Mouse (Mus musculus) layer of hippocampus, adult 8-10 months (tissue): Measurements from ENCODE around the gene Card14. TPM values are rescaled to one million over a fixed set of nuclear protein-coding genes. Genes with fewer than 3 reads are reported as not detected.
"Not testable (repeated sequence)": the region's sequence is repeated elsewhere in the genome, so short reads cannot be mapped to it uniquely, and the experiment has no call there.

Source experiments
- DNase-seq, 2 experiments: peaks; one replicate each; pipeline ENCODE4 v3.0.0; 2022; ENCODE audit warnings: low spot score in 2 of 2
- total RNA-seq, 4 experiments: library from RNA; stranded (reverse); gene quantifications; 2 replicates each; pipeline ENCODE4 v1.2.4; 2022

Gene Card14
- total RNA-seq, result under 1 TPM; 0.36 to 0.71 (median 0.52) TPM

- no peak for DNase-seq
Measured at GRCm38 (mm10) chr11:119307658-119307867, at the start of gene Card14. Card14 (plus strand) TSS chr11:119307768.

DNA sequence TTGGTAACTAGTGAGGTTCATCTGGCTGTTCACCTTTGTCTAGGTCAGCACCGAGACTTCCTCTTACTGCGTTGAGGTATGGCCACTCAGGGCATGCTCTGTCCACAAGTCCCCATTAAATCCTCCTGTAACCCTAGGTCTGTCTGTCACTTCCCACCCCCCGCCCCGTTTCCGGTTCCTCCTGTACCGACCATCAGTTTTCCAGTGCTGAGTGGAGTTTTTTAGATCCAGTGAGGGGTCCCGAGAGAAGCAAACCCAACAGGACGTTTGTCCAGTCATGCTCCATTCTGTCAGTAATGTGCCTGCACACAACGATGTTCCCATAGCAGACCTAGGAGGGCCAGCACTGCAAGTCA, 49.4 kb upstream of the Card14 start:
- no peak for DNase-seq

- peak in 1 of 2 experiments; percentile 76 for DNase-seq
Measured at GRCm38 (mm10) chr11:119258572-119259322, 48.8 kb upstream of the Card14 start.

DNA sequence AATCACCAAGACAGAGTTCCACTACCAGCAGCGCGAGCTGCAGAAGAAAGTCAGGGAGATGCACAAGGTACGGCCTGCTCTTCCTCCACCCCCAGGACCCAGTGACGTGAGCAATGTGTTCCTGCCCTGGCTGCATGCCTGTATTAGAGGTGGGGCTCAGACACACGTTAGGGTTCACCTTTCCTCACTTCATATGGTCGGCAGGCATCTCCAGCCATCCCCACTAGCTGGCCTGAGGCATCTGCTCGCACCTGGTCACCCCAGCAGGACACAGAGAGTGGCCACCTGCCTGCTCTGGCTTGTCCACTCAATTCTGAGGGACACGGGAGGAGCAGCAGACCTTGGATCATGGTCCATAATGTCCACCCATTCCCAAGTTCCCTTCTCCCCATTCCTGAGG, 47.6 kb upstream of the Card14 start:
- no peak for DNase-seq

DNA sequence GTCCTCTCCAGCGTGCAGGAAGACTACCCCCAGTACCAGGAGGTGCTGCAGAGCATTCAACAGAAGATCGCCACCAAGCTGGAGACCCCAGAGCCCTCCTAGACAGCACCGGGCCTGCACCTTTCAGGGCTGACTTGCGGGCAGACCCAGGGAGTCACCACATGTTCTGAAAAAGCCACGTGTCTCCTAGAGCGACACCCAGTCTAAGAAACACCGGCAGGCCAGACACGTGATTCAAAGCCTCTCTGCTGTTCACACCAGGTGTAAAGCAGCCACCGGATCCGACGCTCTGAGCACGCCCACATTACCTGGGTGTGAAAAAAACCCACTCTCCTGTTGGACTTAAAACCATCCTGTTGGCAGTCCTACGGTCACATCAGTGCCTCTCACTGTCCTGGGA, 43.2 kb upstream of the Card14 start:
- DNase-seq, result no peak

GRCm38 (mm10) chr11:119265811-119266210, 41.8 kb upstream of the Card14 start:
- no peak for DNase-seq

DNA sequence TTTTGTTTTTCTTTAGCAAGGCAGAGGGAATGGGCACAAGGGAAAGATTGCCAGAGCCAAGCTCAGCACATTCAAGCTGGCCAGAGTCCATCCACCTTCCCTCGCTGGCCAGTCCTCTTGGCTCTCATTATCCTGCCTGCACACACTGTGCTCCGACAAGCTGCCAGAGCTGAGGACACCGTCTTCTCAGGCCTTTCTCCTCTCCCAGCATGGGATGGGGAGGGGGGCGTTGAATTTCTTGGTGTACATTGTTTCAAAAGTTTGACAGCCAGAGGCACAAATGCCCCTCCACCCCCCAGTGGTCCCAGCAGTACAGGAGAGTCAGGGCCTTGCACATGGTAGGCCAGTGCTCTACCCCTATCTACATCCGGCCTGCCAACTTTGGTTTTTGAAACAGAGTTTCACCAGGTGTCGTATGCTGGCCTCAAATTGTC, 40.3 kb upstream of the Card14 start:
- DNase-seq, result peak in 1 of 2 experiments; percentile 56

DNA sequence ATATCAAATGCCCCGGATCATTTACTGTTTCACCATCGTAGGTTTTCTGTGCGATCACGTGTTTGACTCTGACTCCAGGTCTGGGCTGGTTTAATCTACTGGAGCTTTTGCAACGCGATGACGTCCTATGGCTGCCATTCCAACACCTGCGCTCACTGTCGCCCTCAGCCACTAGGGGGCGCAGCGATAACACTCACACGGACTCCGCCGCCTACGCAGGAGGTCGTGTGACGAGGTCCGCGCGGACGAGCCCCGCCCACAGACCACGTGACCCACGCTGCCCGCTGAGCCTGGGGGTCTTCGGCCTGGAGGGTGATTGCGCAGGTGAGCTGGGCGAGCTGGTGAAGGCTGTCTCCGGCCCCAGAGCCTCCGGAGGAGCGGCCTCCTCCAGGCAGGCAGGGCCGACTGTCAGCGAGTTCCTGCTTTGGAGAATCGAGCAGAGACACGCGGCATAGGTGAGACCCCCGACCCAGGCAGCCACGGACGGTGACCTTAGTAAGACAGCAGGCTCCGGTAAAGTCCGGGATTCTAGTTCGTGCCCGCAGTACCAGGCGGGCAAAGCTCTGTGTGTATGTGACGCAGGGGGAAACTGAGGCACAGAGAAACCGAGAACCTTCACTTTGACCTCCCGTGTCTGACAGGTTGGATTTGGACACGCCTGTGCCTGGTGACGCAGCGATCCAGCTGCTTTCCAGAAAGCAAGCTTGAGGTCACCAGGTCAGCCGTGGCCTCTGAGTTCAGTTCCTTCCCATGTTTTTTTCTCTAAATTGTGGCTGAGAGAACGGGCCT, 39.6 kb upstream of the Card14 start, which contains the start of gene Gaa:
Gaa (plus strand) TSS at position 120 of the 789 bp plus-strand sequence.
- peak; percentile 94 to 98 for DNase-seq

- peak; percentile 77 to 79 for DNase-seq
Measured at GRCm38 (mm10) chr11:119268557-119269195, 38.9 kb upstream of the Card14 start.

- not testable (repeated sequence) for DNase-seq
Measured at GRCm38 (mm10) chr11:119272492-119272891, 35.1 kb upstream of the Card14 start.

DNA sequence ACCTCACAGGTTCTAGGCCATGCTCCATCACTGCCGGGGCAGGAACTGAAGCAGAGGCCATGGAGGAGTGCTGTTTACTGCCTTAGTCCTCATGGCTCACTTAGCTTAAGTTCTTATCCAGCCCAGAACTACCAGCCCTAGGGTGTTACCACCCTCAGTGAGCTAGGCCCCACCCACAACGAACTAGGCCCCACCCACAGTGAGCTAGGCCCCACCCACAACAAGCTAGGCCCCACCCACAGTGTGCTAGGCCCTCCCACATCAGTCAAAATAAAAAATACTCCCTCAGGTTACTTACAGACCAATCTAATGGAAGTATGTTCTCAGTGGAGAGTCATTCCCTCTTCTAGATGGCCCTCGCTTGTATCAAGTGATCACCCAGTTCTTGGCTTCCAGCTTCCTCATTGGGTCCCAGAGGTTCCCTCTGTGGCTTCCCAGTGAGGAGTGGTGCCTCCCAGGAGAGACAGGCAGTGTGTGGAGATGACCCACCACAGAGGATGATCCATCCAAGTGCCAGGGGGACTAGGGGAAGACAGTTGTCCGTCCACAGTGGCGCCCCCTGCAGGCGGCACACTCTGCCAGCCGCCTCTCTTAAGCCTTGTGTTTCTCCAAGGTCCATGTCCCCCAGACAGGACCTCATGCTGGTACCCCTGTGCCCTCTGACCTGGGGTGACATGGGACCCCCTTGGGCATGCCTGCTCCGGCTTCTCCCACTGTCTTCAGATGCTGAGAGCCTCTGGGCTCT, 34.2 kb upstream of the Card14 start:
- no peak for DNase-seq

DNA sequence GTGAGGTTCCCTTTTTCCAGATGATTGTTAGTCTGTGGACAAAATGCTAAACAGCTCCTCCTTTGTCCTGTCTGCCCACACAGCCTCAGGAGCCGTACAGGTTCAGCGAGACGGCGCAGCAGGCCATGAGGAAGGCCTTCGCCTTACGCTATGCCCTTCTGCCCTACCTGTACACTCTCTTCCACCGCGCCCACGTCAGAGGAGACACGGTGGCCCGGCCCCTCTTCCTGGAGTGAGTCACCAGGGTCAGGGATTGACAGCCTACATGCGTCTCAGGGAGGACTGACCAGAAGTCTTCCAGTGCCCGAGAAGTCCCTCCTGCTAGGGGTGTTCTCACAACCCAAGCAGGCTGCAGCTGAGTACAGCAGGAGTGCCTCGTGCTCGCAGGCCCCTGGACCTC, 26.5 kb upstream of the Card14 start:
- no peak for DNase-seq

DNA sequence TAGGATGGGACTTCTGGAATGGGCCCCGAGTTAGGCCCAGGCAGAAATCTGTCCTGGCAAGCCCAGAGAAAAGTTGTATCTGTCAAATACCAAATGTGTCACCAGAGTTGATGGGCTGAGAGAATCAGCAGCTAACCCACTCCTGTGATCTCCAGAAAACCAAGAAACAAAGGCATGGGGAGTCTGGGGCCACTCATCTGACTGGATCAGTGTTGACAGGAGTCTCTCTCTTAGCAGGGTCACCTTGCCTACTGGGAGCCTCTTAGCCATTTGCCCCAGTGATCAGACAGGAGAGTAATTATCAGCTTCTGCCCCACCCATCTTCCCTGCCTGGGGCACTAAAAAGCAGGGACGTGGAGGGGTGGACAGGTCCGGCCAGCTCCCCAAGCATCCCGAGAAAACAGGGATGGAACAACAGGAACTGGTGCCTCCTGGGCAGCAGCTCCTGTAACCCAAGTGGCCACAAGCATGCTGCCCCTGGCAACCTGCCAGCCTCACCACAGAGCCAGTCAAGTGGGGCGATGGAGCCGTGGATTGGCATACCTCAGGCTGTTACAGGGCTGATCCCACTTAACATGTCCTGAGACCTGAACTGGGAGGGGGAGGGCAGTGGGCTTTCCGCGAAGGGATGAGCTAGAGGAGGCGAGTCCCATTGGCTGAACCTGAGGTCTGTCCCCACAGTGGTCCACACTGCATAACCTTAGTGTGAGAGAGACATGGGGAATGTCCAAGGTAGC, 21.6 kb upstream of the Card14 start:
- no peak for DNase-seq

DNA sequence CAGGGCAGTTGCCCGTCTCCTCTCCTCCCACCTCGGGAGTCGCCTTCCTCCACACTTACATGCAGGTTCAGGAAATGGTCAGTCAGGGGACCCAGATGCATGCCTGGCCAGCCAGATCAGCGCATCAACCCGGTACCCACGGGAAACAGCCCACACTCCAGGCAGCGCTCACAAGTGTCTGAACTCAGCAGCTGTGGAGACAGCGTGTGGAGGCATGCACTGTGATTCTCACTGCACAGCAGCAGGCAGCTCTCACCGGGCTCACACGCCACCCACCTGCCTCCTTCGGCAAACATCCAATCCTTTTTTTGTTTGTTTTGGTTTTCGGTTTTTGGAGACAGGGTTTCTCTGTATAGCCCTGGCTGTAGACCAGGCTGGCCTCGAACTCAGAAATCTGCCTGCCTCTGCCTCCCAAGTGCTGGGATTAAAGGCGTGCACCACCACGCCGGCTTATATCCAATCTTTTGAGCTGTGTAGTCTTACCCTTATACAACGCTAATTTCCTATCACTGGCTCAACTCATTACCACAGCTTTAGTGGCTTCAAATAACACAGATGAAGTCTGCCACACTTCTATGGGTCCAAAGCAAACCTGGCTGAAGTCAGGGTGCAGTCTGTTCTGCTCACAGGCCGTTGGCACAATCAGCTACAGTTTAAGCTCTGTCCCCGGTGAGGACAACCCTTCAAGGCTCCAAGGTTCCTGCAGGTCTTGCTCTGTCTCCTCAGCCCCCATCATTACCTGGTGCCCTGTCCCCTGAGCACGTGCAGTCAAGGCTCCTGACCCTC, 20.2 kb upstream of the Card14 start:
- DNase-seq, result no peak

GRCm38 (mm10) chr11:119292861-119293260, 14.7 kb upstream of the Card14 start:
- DNase-seq, result not testable (repeated sequence)

- no peak for DNase-seq
Measured at GRCm38 (mm10) chr11:119297996-119298395, 9.6 kb upstream of the Card14 start.

DNA sequence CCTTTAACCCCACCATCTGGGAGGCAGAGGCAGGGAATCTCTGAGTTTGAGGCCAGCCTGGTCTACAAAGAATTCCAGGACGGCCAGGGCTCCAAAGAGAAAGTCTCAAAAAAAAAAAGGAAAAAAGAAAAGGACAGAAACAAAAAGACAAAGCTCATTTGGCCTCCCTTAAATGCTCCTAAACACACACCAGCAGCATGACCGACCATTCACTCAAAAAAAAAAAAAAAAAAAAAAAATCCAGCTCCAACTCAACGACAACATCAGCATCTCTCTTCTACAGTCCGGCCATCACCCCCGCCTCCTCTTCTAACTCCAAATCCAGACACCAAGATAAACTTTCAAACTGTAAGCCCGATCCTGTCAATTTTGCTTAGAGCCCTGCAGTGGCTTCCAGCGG, 8.7 kb upstream of the Card14 start:
- no peak for DNase-seq

GRCm38 (mm10) chr11:119299391-119300245, 8.0 kb upstream of the Card14 start, which contains the start of gene Eif4a3:
Eif4a3 (minus strand) TSS chr11:119300089.
- peak; percentile 86 to 94 for DNase-seq

GRCm38 (mm10) chr11:119300246-119300935, 7.2 kb upstream of the Card14 start:
- no peak for DNase-seq
